Mouse (Mus musculus) lung, postnatal 0 days (tissue): ENCODE data around the gene Soga1. TPM values are rescaled to one million over a fixed set of nuclear protein-coding genes. Genes with fewer than 3 reads are reported as not detected.
A peak's percentile ranks its signal among the peaks of the same experiment; 100 is the strongest.

Experiments
- ATAC-seq: fragments of 200-750 bp; cut with Nextera tagmentation; 2 replicates; pipeline ENCODE4 v1.8.0; 2017; ENCODE audit warnings: moderate library complexity
- DNase-seq: peaks from one replicate; pipeline ENCODE4 v3.0.0-alpha.2; 2016; ENCODE audit warnings: low spot score
- H3K27ac ChIP-seq: fragments of 300-500 bp; sonication (generic); 2 replicates; pipeline ENCODE4 v1.5.1; 2014; ENCODE audit warnings: antibody characterized with exemption, mild to moderate bottlenecking, low read length, mixed read lengths
- H3K27me3 ChIP-seq: fragments of 300-500 bp; sonication (generic); replicated peaks from 2 replicates; pipeline ENCODE4 v1.6.1; 2014; ENCODE audit warnings: low read length, mixed read lengths; ENCODE audit not compliant: insufficient read depth
- H3K36me3 ChIP-seq: fragments of 300-500 bp; sonication (generic); 2 replicates; pipeline ENCODE4 v1.6.1; 2014; ENCODE audit warnings: low read length, mixed read lengths; ENCODE audit not compliant: insufficient read depth
- H3K4me1 ChIP-seq: fragments of 300-500 bp; sonication (generic); 2 replicates; pipeline ENCODE4 v1.6.1; 2014; ENCODE audit warnings: antibody characterized with exemption, low read depth, low read length, mixed read lengths; ENCODE audit not compliant: insufficient read depth
- H3K4me2 ChIP-seq: fragments of 300-500 bp; sonication (generic); replicated peaks from 2 replicates; pipeline ENCODE4 v1.6.1; 2014; ENCODE audit warnings: low read depth, mild to moderate bottlenecking, low read length, moderate library complexity, mixed read lengths
- H3K4me3 ChIP-seq: fragments of 300-500 bp; sonication (generic); 2 replicates; pipeline ENCODE4 v1.5.1; 2014; ENCODE audit warnings: low read depth, low read length
- H3K9ac ChIP-seq: fragments of 300-500 bp; sonication (generic); replicated peaks from 2 replicates; pipeline ENCODE4 v1.6.1; 2014; ENCODE audit warnings: low read depth, mild to moderate bottlenecking
- H3K9me3 ChIP-seq: fragments of 300-500 bp; sonication (generic); 2 replicates; pipeline ENCODE4 v1.6.1; 2016; ENCODE audit warnings: low read length, mixed read lengths
- CTCF ChIP-seq: IDR thresholded peaks from 2 replicates; pipeline ENCODE4 v1.5.1; 2016; ENCODE audit warnings: antibody characterized with exemption, mild to moderate bottlenecking
- EP300 ChIP-seq: IDR thresholded peaks from 2 replicates; pipeline ENCODE4 v1.6.1; 2016; ENCODE audit warnings: antibody characterized with exemption, mild to moderate bottlenecking, control low read depth
- WGBS: fragments of 180-500 bp; shearing (Covaris S2); extraction: QIAGEN DNeasy Blood & Tissue Kit; methylation state at CpG from one replicate; pipeline ENCODE4 v1.1.7; 2014; 5-methylcytosine and 5-hydroxymethylcytosine counted together
- polyA plus RNA-seq: library from polyadenylated mRNA; unstranded; fragments of >200 nt; fragmentation: Nextera tagmentation; extraction: Ambion mirVana; gene quantifications from 2 replicates; pipeline ENCODE4 v1.2.1, GENCODE M21; 2015

Gene Soga1
- polyA plus RNA-seq, 1 experiment from 2014 or later, result 2.5 TPM

GRCm38 (mm10) chr2:157077160-157077559, 1.9 kb downstream of the Soga1 start:
- Histone ChIP-seq H3K36me3 (no peaks in the 10 kb centered on the region), H3K9ac (peak overlapping the region; percentile 88), H3K4me1 (peaks cover 37% of the 10 kb centered on the region), H3K9me3 (no peaks in the 10 kb centered on the region), H3K4me2 (peak overlapping the region; percentile 83), H3K4me3 (peak overlapping the region; percentile 86), H3K27ac (peak overlapping the region; percentile 95), H3K27me3 (no peaks in the 10 kb centered on the region)
- peak; percentile 1; the same call in 1 of the 2 replicates for ATAC-seq
- no peak for TF ChIP-seq EP300
- TF ChIP-seq CTCF, result no peak
- WGBS, result 14% methylated on average over 5 of the region's 5 CpGs
- peak; percentile 44 for DNase-seq

DNA sequence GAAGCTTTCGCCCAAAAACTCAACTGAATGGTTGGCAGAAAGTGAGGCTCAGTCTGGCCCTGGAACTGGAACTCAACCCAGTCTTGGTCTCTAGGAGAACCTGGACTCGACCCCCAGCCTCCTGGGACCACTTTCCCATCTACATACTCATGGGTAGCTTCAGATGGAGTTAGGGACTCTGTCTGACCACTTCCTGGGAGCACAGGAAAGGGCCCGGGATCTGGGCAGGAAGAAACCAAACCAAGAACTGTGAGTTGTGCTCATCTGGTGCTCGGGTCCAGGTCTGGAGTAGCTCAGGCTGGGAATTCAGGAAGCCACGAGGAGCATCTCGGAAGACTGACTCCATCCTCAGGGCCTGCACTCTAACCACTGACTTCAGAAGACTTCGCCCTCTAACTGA, 2.5 kb downstream of the Soga1 start:
- WGBS, result 76% methylated on average over 7 of the region's 7 CpGs
- Histone ChIP-seq H3K9ac (no peak overlapping the region), H3K9me3 (no peaks in the 10 kb centered on the region), H3K4me1 (peaks cover 42% of the 10 kb centered on the region), H3K27ac (peak overlapping the region; percentile 95; the same call in 1 of the 2 replicates), H3K4me3 (peak overlapping the region; percentile 86), H3K27me3 (no peaks in the 10 kb centered on the region), H3K4me2 (peak overlapping the region; percentile 83), H3K36me3 (no peaks in the 10 kb centered on the region)
- no peak for DNase-seq
- TF ChIP-seq EP300 (no peak), CTCF (no peak)
- ATAC-seq, result no peak

- peak; percentile 45 for DNase-seq
- H3K4me3 ChIP-seq, result 0 out of 2 replicates have a peak overlapping the region, but pooled peaks have one; percentile 15
- ATAC-seq, result no peak
Measured at GRCm38 (mm10) chr2:157075685-157076084, 3.4 kb downstream of the Soga1 start.

GRCm38 (mm10) chr2:157075226-157075625, 3.8 kb downstream of the Soga1 start:
- TF ChIP-seq EP300 (no peak), CTCF (no peak)
- Histone ChIP-seq H3K4me3 (0 out of 2 replicates have a peak overlapping the region, but pooled peaks have one; percentile 15), H3K36me3 (no peaks in the 10 kb centered on the region), H3K9ac (no peak overlapping the region), H3K27ac (peak overlapping the region; percentile 51), H3K4me2 (peak overlapping the region; percentile 83), H3K9me3 (no peaks in the 10 kb centered on the region), H3K27me3 (no peaks in the 10 kb centered on the region), H3K4me1 (peaks cover 54% of the 10 kb centered on the region)
- DNase-seq (no peak), ATAC-seq (no peak)
- 75% methylated on average over 3 of the region's 3 CpGs for WGBS

More at GRCm38 (mm10) chr2:157075685-157076084, 3.4 kb downstream of the Soga1 start:
- Histone ChIP-seq H3K9me3 (no peaks in the 10 kb centered on the region), H3K27ac (peak overlapping the region; percentile 51), H3K4me1 (peaks cover 50% of the 10 kb centered on the region), H3K27me3 (no peaks in the 10 kb centered on the region), H3K9ac (no peak overlapping the region), H3K36me3 (no peaks in the 10 kb centered on the region), H3K4me2 (peak overlapping the region; percentile 83)
- 10% methylated on average over 3 of the region's 3 CpGs for WGBS
- TF ChIP-seq EP300 (no peak), CTCF (no peak)

DNA sequence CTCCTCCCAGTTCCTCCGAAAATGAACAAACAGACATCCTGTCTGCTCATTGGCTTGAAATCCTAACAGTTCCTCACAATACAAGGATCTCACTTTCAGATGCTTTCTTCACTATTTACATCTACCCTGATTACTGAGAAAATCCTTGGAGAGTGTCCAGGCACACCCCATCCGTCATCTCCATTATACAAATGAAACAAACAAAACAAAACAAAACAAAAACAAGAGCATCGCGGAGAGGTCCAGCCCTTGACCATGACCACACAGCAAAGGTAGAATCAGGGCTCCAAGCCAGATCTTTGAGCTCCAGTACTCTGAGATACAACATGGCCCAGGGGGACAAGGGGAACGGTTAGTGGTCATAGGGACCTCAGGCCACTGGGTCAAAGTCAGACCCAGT, 4.3 kb downstream of the Soga1 start:
- ATAC-seq (no peak), DNase-seq (peak; percentile 71)
- TF ChIP-seq EP300 (peak; percentile 57), CTCF (no peak)
- H3K9me3 ChIP-seq, result no peaks in the 10 kb centered on the region
- no peaks in the 10 kb centered on the region for H3K36me3 ChIP-seq
- H3K27me3 ChIP-seq, result no peaks in the 10 kb centered on the region
- no peak overlapping the region for H3K4me3 ChIP-seq
- H3K27ac ChIP-seq, result peak overlapping the region; percentile 51
- H3K4me1 ChIP-seq, result peaks cover 58% of the 10 kb centered on the region
- 44% methylated on average over 5 of the region's 5 CpGs for WGBS
- no peak overlapping the region for H3K9ac ChIP-seq
- peak overlapping the region; percentile 83 for H3K4me2 ChIP-seq

DNA sequence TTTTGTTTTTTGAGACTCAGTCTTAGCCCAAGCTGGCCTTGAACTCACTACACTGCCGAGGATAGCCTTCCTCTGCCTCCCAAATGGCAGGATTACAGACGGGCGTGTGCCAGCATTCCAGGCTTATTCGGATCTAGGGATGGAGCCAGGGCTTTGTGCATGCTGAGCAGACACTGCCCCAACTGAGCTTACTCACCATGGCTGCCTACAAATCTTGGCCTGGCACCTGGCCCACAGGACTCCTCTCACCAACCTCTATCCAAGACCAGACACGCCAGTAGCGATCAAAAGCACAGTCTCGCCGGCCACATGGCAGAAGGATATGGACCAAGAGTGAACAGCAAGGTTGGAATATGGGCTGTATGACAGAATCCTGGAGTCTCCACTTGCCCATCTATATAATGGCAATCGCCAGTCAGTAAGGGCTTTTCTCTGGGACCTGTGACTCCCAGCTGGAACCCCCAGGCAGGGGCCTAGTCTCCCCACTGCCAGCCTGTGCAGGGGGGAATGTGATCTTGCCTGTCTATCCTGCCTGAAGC, 4.8 kb downstream of the Soga1 start:
- H3K9ac ChIP-seq, result no peak overlapping the region
- peak overlapping the region; percentile 83; the same call in 1 of the 2 replicates for H3K4me2 ChIP-seq
- WGBS, result 44% methylated on average over 9 of the region's 9 CpGs
- no peaks in the 10 kb centered on the region for H3K27me3 ChIP-seq
- H3K4me1 ChIP-seq, result peaks cover 63% of the 10 kb centered on the region
- no peak overlapping the region for H3K4me3 ChIP-seq
- TF ChIP-seq EP300 (no peak), CTCF (no peak)
- no peaks in the 10 kb centered on the region for H3K9me3 ChIP-seq
- ATAC-seq, result no peak
- peak overlapping the region; percentile 51 for H3K27ac ChIP-seq
- no peak for DNase-seq
- no peaks in the 10 kb centered on the region for H3K36me3 ChIP-seq
